Mouse (Mus musculus): ENCODE results near the gene Ccdc73. TPM values are rescaled to one million over a fixed set of nuclear protein-coding genes. Genes with fewer than 3 reads are reported as not detected.
"Not testable (repeated sequence)": the region's sequence is repeated elsewhere in the genome, so short reads cannot be mapped to it uniquely, and the experiment has no call there.

The Ccdc73 gene
- total RNA-seq, 4 experiments from 2014 or later, result 3.3 TPM; not detected in 3

DNA sequence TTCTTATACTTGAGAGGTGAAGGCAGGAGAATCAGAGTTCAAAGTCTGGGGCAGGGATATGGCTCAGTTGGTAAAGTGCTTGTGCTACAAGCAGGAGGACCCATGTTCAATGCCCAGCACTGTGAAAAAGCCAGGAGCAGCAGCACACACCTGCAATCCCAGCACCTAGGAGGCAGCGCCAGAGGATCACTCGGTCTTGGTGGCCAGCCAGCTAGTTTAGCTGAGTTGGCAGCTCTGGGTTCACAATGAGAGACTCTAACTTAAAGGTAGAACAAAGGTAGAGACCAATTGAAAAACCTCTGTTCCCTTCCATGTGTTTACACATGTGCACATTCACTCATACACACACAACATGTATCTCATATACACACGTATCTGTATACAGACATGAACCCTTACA, 1.5 kb downstream of the Ccdc73 start:
- DNase-seq (ENCODE audit: low spot score in 2 of 2), result no peak

DNA sequence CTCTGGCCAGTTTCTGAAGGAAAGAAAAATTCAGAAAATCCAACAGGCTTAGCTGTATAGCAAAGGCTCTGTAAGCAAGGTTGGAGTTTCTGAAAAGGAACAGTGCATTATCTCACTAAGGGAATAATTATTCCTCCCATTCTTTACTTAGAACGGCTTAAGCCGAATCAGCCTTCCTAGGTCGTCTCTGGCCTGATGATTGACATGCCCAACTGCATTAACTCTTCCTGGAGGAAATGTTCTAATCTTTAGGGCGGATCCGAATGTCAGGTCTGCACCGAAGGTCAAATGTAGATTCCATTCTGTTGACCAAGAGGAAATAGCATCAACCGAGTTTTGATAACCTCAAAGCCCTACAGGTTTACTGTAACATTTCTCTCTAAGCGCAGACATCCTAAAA, 11.2 kb downstream of the Ccdc73 start:
- no peak for DNase-seq (ENCODE audit: low spot score in 2 of 2)

DNA sequence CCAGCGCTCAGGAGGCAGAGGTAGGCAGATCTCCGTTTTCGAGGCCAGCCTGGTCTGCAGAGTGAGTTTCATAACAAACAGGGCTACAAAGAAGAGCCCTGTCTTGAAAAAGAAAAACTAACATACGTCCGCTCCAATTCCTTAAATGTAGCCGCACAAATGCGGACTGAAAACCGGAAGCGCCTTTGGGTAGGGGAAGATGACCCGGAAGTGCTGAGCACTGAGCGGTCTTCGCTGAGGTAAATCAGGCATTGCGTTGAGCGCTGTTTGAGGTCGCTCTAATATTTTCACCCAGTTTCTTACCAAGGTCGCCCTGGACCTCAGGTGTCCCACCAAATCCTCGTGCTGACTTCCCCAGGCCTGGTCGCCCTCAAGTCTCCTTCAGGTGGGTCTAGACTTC, 18.5 kb downstream of the Ccdc73 start:
- no peak for DNase-seq (ENCODE audit: low spot score in 2 of 2)

DNA sequence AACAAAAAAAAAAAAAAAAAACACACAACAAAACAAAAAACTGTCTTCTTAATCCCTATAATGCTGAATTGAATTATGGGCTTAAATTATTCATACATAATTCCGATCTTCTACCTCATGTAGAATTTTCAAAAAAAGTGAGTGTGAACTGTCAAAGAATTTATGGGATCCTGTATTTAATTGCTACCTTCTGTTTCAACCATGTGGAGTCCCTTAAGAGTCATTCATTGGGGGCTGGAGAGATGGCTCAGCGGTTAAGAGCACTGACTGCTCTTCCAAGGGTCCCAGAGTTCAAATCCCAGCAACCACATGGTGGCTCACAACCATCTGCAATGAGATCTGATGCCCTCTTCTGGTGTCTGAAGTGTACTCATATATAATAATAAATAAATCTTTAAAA, 19.7 kb downstream of the Ccdc73 start:
- not testable (repeated sequence) for DNase-seq (ENCODE audit: low spot score in 2 of 2)

DNA sequence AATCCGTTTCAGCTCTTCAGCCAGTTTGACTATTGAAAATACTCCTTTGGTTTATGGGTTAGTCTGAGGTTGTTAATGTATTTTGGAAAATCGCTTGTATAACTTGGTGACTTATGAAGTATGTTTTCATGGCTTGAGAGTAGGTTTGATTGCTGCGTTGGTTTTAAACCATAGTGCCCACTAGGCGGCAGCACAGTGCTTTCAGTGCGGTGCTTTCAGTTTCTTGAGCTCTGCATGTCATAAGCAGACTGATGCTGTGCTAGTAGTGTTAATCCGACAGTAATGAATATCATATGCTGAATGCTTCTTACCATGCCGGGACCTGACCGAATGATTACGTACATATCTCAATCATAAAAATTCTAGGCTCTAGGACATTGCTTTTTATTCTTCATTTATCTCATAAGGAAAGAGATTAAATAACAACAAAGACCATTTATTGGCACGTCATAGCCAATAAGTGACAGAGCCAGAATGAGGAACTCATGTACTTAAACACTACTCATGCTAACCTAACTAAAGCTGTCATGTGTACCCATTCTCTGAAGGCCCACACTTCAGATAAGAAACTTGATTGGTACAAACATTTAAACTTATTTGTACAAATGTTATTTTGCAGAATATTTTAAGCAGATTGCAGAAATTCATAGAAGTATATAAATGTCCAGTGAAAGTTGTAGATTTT, 20.4 kb downstream of the Ccdc73 start:
- DNase-seq (ENCODE audit: low spot score in 2 of 2), result peak; percentile 46 to 51

DNA sequence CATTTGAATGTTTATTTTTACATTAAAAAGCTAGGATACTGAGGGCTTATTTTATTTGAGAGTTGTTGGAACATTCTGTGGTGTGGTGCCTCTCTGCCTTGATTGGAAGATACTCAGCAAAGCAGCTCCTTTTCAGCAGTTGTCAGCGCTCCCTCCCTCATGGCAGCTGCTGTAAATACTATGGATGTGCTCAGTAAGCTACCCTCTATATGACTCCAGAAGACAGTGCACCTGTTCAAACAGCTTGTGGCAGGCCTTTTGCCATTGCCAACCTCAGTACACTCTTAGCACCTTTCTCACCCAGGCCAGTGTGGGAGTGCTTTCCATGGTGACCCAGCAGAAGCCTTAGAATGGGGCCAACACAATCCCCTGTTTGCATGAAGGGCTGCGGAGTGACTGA, 32.4 kb downstream of the Ccdc73 start:
- DNase-seq (ENCODE audit: low spot score in 2 of 2), result no peak

DNA sequence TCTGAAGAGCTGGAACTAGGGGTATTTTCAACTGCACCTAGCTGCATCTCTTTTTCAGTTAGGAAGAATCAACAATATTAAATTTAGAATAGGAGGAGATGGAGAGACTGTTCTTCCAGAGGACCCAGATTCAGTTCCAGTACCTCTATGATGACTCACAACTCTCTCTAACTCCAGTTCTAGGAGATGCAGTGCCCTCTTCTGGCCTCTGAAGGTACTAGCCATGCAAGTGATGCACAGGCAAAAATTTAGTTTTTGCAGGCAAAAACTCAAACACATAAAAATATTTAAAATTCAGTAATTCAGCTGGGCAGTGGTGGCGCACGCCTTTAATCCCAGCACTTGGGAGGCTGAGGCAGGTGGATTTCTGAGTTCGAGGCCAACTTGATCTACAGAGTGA, 48.1 kb downstream of the Ccdc73 start:
- DNase-seq (ENCODE audit: low spot score in 2 of 2), result no peak

DNA sequence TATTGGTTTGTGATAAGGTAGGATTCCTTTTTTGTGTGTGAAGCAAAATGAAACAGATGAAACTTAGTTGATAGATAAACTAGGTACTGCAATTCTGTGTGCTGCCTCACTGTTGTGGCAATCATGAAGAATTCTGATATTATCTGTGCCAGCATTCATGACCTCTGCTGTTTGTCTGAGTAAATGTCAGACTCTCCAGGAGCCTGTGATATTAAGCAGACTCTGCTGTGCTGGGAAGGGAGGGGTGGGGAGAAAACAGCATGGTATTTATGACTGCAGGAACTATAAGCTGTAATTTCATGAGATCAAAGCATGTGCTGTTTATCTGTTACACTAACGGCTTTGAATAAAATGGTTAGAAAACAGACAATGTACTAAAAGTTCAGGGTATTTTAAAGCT, 96.9 kb downstream of the Ccdc73 start:
- no peak for DNase-seq (ENCODE audit: low spot score in 2 of 2)

DNA sequence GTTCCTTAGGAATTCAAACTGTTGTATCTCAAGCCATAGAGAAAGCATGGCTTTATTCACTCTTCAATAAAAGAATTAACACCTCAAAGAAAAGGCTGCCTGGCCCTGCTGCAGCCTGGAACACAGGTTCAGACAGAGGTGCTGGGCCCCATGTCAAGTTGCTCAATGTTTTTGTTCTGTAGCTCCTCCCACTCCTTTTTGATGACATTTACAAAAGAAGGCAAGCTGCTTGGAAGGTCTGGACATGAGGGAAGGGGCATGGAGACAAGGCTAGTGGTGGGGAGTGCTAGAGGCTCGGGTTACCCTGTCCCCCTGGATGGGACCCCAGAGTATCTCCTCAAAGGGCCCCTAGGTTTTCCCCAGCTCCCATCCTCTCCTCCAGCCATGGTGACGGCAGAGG, 114.1 kb downstream of the Ccdc73 start:
- DNase-seq (ENCODE audit: low spot score in 2 of 2), result no peak

DNA sequence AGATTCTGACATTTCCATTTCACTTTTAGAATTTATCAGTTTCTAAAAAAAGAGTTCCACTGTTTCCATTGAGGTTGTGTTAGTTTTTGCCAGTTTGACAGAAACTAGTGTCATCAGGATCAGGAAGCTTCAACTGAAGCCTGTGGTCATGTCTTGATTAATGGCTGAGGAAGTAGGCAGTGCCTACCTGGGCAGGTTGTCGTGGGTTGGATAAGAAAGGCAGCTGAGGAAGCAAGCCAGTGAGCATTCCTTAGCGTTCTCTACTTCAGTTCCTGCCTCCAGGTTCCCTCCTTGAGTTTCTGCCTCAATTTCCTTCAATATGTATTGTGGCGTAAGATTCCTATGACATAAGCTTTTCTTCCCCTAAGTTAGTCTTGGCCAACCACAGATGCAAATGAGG, 118.2 kb downstream of the Ccdc73 start:
- DNase-seq (ENCODE audit: low spot score in 2 of 2), result no peak

DNA sequence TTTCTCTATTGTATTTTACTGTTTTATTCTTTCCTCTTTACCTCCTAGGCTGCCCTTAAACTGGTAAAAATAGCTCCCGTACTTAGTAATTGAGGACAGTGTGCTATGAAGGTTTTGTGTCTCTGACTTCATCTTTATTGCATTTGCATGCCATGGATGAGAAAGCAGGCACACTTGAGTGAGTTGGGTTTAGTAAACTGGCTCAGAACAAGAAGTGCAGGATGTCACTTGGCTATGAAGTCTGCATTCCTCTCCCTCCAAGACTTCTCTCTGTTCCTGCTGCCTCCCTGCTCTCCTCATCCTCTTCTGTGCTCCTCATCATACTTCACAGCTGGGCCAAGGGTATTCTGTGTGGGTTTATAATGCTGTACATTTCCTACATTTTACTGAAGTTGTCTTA, 121.4 kb downstream of the Ccdc73 start:
- no peak for DNase-seq (ENCODE audit: low spot score in 2 of 2)

DNA sequence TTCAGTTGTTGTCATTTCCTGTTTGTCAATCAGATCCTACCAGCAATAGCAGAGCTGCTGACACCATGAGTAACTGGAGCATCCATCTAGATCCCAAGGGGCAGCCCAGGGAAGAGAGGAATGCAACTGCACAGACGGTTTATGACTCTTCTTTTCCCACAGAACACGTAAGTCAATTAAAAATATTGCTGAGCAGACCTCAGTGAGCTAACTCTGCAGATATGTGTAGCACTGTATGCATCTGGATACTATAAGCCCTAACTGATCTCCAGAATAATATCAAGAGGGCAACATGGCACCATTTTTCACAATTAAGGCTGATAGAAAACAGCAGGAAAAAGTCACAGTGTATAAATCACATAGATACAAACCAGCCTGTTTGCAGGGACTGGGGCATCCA, 126.8 kb downstream of the Ccdc73 start:
- no peak for DNase-seq (ENCODE audit: low spot score in 2 of 2)

DNA sequence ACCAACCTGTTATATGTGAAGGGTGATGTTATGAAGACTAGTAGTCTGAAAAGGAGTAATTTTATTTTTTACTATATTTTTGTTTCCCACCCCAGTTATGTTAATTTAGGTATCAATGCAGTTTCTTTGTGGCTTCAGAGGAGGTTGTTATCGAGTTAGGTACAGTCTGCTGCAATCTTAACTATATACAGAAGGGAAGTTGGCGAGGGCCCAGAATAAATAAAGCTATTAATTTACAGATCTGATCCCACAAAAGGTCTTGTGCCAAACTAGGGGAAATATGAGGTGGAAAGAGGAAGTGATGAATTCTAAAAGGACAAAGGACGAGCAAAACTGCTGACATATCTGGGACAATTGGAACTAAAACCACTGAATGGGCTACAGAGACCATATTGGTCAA, 128.6 kb downstream of the Ccdc73 start:
- no peak for DNase-seq (ENCODE audit: low spot score in 2 of 2)

DNA sequence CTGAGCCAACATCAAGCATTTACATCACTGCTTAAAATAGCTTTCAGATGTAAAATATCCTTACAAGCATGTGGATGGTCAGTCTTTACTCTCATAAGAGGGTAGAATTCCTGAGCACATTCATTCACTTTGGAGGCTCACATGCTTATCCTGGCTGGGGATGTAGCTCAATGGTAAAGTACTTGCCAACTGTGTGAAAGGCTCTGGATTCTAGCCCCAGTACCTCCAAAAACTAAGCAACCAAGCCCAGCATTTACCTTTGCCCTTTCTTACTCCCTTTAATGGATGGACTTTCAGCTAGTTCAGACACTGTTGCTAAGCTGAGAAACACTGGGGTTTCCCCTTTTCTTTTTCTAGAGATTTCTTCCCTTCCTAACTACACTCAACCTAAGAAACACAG, 139.6 kb downstream of the Ccdc73 start:
- no peak for DNase-seq (ENCODE audit: low spot score in 2 of 2)

DNA sequence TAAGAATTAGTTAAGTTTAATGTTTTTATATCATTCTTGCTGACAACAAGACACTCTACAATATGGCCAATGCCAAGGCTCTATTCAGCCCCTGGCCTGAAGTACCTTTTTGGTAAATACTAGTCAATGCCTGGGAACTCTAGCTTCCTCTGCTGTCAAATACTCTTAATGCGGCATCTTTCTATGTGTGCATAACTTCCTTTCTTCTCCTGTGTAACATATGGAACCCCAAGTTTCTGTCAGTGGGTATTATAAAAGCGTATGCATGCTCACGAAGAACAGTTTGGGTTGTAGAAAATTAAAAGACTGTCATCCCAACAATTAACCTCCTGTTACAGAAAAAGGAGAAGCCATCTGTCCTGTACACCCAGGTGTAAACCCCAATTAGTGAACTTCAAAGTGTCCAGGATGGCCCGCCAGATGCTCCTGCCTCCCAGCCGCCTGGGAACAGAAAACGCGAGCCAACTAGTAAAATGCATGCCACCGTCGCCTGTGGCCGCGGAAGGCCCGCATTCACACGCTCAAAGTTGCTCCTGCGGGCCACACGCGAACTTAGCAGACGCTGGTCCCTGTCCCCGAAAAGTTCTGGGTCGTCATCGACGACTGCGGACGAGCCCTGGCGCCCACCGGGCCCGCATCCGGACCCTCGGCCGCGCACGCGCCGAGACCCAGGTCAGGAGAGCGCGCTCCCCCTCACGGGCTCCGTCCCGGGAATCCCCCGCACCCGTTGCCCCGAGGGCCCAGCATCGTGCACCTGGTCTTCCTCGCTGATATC, 148.8 kb downstream of the Ccdc73 start:
- no peak for DNase-seq (ENCODE audit: low spot score in 2 of 2)

DNA sequence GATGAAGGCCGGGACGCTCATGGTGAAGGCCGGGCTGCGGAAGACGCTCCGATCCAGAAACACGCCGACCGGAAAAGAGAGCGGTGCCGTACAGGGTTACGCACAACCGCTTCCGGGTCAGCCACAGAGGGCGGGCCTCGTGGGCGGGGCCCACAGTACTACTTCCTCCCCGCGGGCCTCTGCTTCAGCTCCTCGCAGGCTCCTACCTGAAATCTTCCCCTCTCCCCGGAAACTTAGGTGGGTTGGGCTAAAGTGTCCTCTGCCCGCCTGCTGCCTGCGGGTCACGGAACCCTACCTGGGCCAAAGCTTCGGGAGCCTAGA, 149.3 kb downstream of the Ccdc73 start, which contains the start of gene Eif3m:
TSS of gene Eif3m (minus strand) at position 114 of the 321 bp plus-strand sequence.
- peak; percentile 88 to 94 for DNase-seq (ENCODE audit: low spot score in 2 of 2)

DNA sequence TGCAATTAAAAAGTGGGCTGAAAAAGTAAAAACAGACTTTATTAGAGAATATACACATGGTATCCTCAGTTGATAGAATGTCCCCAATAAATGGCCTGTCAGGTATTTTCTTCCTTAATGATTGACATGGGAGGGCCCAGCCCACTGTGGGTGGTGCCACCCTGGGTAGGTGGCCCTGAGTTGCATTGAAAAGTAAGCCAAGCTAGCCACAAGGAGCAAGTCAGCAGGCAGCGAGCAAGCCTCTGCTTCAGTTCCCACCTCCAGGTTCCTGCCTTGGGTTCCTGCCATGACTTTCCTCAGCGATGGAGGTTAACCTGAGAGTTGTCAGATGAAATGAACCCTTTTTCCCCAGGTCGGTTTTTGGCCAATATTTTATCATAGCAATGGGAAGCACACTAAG, 150.2 kb downstream of the Ccdc73 start:
- DNase-seq (ENCODE audit: low spot score in 2 of 2), result no peak

DNA sequence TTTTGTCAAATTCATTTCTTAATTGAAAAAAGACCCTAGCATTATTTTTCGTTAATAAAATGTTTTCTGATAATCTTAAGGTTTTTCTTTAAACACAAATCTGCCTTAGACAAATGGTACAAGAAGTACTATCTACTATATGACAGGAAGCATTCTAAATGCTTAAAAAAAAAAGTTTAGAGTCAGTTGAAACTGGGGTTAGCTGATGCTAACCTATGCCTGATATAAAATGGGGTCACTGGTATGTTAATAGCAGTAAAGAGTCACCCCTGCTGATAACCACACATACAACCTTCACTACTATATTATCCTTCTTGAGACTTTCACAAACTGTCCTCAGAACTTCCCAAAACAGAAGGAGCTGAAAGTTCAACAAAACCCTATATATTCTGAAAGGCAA, 151.9 kb downstream of the Ccdc73 start:
- DNase-seq (ENCODE audit: low spot score in 2 of 2), result no peak

DNA sequence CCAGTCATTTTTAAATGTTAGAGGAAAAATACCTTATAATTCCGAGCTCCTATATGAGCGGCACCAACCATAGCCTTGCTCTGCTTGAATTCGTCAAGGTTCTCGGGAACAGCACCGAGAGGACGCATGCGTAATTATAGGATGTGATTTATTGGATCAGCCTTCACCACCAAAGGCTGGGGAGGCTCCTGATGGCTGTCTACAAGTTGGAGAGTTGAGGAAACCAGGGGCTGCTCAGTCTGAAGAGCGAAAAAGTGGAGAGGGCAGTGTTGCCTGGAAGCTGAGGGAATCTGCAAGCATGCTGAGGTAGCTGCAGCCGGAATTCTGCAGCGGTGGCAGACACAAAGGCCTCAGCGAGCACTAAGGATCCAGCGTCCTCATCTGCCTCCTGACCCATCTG, 153.7 kb downstream of the Ccdc73 start:
- DNase-seq (ENCODE audit: low spot score in 2 of 2), result no peak

DNA sequence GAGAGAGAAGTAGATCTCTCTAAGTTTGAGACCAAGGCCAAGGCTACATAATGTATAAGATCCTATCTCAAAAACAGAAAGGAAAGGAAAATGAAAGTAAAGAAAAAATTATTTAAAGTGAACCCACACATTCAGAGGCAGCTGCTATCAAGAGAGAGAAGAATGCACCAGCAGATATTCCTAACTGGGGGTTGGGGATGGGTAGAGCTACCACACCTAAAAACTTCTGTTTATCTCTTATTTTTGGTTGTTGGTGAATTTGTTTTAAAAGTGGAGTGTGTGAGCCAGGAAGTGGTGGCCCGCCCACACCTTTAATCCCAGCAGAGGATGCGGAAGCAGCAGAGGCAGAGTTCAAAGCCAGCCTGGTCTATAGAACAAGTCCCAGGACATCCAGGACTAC, 154.2 kb downstream of the Ccdc73 start:
- no peak for DNase-seq (ENCODE audit: low spot score in 2 of 2)

DNA sequence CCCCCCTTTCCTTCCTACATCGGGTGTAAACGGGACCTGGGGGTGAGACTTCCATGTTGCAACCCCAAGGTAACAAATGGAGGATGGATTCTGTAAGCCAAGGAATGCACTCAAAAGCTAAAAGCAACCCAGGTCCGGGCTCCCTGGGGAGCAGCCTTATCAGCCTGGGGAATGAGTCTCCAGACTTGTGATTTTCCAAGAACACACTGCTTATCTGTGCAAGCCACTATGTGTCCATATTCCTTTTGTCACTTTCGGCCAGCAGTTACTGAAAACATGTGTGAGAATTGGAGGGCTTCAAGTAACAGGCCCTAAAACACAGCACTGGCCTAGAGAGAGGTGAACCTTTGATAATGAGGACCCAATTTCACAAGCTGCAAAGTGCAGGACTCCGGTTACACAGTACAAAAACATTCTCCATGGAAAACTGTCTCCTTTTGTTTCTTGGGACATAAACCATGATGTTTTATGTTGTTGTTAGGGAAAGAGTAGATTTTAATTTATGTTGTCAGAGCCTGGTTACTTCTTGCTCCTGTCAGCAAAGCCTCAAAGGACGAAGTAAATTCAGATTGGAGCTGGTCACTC, 155.5 kb downstream of the Ccdc73 start:
- DNase-seq (ENCODE audit: low spot score in 2 of 2), result no peak

DNA sequence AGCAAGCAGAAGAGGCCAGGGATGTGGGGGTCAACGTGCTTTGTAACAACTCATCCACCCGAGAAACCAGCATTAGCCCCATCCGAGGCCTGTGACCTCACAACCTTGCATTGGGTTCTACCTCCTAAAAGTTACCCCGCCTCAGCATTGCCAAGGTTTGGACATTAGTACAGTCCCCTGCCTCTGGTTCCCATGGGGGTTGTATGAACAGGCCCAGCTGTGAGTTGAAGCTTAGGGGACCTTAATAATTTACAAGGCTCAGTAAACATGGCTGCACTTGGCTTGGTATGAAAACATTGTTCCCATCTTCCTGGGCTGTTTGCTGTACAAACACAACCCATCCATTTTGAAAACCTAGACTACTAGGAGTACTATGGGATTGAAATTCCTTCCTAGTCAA, 156.2 kb downstream of the Ccdc73 start:
- no peak for DNase-seq (ENCODE audit: low spot score in 2 of 2)

DNA sequence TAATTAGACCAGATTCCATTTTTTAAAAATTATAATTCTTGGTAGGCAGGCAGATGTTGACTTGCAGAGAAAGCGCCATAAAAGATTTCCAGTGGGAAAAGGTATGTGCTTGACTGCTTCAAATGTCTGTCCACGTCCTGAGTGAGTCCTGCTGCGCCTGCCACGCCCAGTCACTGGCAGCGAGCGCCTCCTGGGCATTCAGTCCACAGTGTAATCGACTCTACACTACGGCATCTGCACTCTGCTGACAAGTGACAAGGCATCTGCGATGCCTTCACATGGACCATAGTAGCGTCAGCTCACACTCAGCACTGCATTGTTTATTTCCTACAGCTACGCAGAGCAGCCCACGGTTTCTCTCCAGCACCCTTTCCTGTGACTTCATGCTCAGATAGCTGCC, 158.0 kb downstream of the Ccdc73 start:
- DNase-seq (ENCODE audit: low spot score in 2 of 2), result not testable (repeated sequence)
